Mouse (Mus musculus): ENCODE data around the gene Ssr2.

GRCm38 (mm10) chr3:88559596-88559995 is 16.1 kb upstream of the Ssr2 start:
- TF ChIP-seq CTCF (IDR thresholded peaks at IDR 0.05; ENCODE audit: low read depth, low read length) (no peak), POLR2A (IDR thresholded peaks at IDR 0.05; ENCODE audit: extremely low read depth, insufficient read depth, low read length) (no peak)

Measured in liver, adult 2 months (tissue).